ENCODE assay signal across 8 mouse cellular contexts in the genomic region with DNA sequence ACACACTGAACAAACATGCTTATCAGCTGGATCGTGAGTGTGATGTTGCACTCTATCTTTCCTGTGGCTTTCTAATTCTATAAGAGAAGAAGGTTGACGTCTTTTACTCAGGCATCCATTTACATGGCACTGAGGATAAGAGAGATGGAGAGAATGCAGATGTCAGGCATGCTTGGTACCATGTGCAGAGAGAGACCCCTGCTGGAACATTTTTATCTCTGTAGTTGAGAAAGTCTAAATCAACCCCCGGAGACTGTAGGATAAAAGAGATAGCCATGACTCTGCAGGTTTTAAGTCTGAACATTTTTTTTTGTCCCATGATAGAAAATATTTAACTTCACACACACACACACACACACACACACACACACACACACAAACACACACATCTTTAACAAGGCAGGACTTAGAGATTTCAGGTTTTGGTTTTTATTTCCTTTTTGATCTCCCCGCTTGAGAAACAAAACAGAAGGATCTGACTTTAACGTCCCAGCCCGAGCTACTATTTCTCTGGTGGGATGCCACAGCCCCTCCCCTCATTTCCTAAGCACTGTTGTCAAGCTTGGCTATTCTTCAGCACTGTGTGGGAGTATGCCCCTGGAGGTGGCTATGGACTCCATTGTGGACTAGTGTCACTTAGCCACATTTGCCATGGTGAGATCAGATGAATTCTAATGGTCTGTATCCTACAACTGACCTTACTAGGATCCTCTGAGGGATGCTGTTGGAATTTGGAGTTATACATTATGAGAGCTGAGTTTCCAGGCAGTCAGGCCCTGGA. TPM values are rescaled to one million over a fixed set of nuclear protein-coding genes. Genes with fewer than 3 reads are reported as not detected.
DNase-seq lines count a peak whose midpoint lies in the region; ATAC-seq lines count a peak whose summit lies in the region.

No protein-coding gene starts in this region.

- no peaks in the 10 kb centered on the region for H3K27me3 ChIP-seq in hindbrain, embryonic 12.5 days
- no peaks in the 10 kb centered on the region for H3K27me3 ChIP-seq in midbrain, embryonic 14.5 days (ENCODE audit: control insufficient read depth, insufficient read depth, low read length)

- H3K4me1 ChIP-seq in hindbrain, embryonic 12.5 days = peaks cover 4% of the 10 kb centered on the region
- H3K4me1 ChIP-seq in midbrain, embryonic 14.5 days (ENCODE audit: control insufficient read depth, insufficient read depth, low read length) = peaks cover 15% of the 10 kb centered on the region; the same call in 1 of the 2 replicates

- peak; percentile 9 for DNase-seq in kidney, adult 18-20 months
- no peak for DNase-seq in kidney, adult 11 months
- peak; percentile 33 for DNase-seq in adrenal gland, postnatal 14 days
- peak; percentile 13 to 28 for DNase-seq in layer of hippocampus, postnatal 36 days
- DNase-seq in midbrain, embryonic 14.5 days = peak; percentile 88
- peak; percentile 7 for DNase-seq in yolk sac, embryonic 10.5 days (ENCODE audit: low spot score)

- H3K9me3 ChIP-seq in hindbrain, embryonic 12.5 days (replicated peaks) = no peaks in the 10 kb centered on the region
- no peaks in the 10 kb centered on the region for H3K9me3 ChIP-seq in midbrain, embryonic 14.5 days (ENCODE audit: control insufficient read depth, low read length)

- H3K27ac ChIP-seq in hindbrain, embryonic 12.5 days = no peak overlapping the region
- no peak overlapping the region for H3K27ac ChIP-seq in midbrain, embryonic 14.5 days (replicated peaks; ENCODE audit: low read depth, low read length)

- no peak overlapping the region for H3K4me2 ChIP-seq in hindbrain, embryonic 12.5 days (replicated peaks)
- no peak overlapping the region for H3K4me2 ChIP-seq in midbrain, embryonic 14.5 days (ENCODE audit: low read length)

- peak; percentile 70; the same call in 1 of the 2 replicates for ATAC-seq in erythroid progenitor cell, adult 5-6 weeks (replicated peaks; ENCODE audit: low FRiP score, poor library complexity, severe bottlenecking)
- peak; percentile 68 for ATAC-seq in hindbrain, embryonic 12.5 days (ENCODE audit: low FRiP score)
- peak; percentile 74; the same call in 1 of the 2 replicates for ATAC-seq in midbrain, embryonic 14.5 days (ENCODE audit: low FRiP score, low TSS enrichment)

- WGBS in hindbrain, embryonic 12.5 days = 46% methylated on average over 6 of the region's 6 CpGs
- WGBS in midbrain, embryonic 14.5 days = 47% methylated on average over 6 of the region's 6 CpGs

- H3K4me3 ChIP-seq in hindbrain, embryonic 12.5 days = no peak overlapping the region
- no peak overlapping the region for H3K4me3 ChIP-seq in midbrain, embryonic 14.5 days (replicated peaks; ENCODE audit: low read depth, low read length)

- H3K9ac ChIP-seq in hindbrain, embryonic 12.5 days = no peak overlapping the region
- H3K9ac ChIP-seq in midbrain, embryonic 14.5 days (replicated peaks; ENCODE audit: low read length) = no peak overlapping the region

- no peaks in the 10 kb centered on the region for H3K36me3 ChIP-seq in hindbrain, embryonic 12.5 days
- H3K36me3 ChIP-seq in midbrain, embryonic 14.5 days (ENCODE audit: control insufficient read depth, insufficient read depth, low read length) = no peaks in the 10 kb centered on the region

RNA-seq across cellular contexts. Expression of gene Slc9a9, which starts 55.6 kb away (rescaled TPM):
- total RNA-seq in adrenal gland, postnatal 14 days (2021) = 2.3 and 5.5 TPM in 2 replicates
- 5.4 and 7.9 TPM in 2 replicates for total RNA-seq in erythroid progenitor cell, adult 5-6 weeks (2015; ENCODE audit: low replicate concordance)
- 3.5 and 13.0 TPM in 2 replicates for total RNA-seq in erythroid progenitor cell, adult 5-6 weeks (2017; ENCODE audit: low replicate concordance)
- 4.9 and 6.2 TPM in 2 replicates for polyA plus RNA-seq in hindbrain, embryonic 12.5 days (2016; fragmentation: Nextera tagmentation; extraction: Ambion mirVana)
- 10 to 100 TPM; 15.1 to 16.4 TPM for total RNA-seq in layer of hippocampus, postnatal 36 days (2021)
- polyA plus RNA-seq in midbrain, embryonic 14.5 days (2014; fragmentation: Nextera tagmentation; extraction: Ambion mirVana) = 5.6 and 6.7 TPM in 2 replicates
